Mouse (Mus musculus) adrenal gland, adult (tissue): ENCODE measurements around the gene Sh3tc1.
A peak's percentile ranks its signal among the peaks of the same experiment; 100 is the strongest.

Experiments used
- DNase-seq, 2 experiments: peaks; one replicate each; pipeline ENCODE4 v3.0.0; 2022 to 2023; ENCODE audit warnings: low spot score in 1 of 2; ENCODE audit not compliant: inconsistent age in 2 of 2

Gene Sh3tc1

DNA sequence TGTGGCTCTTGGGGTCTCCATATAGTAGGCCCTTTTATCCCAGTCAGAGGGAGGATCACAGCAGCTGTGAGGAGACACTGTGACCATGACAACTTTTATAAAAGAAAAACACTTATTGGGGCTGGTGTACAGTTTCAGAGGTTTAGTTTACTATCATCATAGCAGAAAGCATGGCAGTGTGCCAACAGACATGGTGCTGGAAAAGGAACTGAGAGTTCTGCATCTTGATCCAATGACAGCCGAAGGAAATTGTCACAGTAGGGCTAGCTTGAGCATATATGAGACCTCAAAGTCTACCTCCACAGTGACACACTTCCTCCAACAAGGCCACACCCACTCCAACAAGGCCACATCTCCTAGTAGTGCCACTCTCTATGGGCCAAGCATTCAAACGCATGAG lies 50.9 kb downstream of the Sh3tc1 start:
- DNase-seq: peak in 1 of 2 experiments; percentile 70

DNA sequence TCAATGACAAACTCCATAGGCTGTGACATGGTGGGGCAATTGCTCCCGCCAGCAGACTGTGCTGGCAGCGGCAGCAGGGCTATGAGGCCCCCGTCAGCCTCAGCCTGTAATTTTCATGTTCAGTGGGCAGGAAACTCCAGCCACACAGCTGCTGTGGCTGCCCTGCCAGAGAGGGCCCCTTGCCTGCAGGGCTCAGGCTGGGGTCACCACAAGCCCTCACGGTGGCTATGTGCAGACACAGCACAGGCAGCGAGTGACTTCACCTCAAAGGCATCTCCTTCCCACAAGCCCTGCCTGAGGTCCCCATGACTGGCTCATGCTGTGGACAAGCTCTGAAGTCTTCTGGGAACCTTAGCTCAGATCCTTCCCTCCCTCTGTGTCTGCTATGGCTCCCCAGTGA lies 52.7 kb downstream of the Sh3tc1 start:
- DNase-seq: no peak

DNA sequence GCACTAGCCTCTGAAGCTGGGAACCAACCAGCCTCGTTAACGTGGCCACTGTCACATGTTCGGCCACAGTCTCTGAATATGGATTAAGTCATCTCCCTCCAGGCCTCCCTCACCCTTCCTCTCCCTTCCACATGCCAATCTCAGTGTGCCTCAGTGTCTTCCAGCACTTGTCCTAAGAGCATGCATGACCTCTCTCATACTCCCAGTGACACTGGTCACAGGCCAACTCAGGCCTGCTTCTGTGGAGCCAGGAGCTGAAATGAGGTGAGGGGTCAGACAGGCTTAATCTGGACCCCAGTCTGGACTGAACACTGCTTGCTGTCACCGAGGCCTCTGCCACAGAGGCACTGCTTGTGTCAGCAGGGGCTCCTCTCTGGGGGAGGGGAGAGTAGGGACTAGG lies 53.5 kb downstream of the Sh3tc1 start:
- no peak for DNase-seq

DNA sequence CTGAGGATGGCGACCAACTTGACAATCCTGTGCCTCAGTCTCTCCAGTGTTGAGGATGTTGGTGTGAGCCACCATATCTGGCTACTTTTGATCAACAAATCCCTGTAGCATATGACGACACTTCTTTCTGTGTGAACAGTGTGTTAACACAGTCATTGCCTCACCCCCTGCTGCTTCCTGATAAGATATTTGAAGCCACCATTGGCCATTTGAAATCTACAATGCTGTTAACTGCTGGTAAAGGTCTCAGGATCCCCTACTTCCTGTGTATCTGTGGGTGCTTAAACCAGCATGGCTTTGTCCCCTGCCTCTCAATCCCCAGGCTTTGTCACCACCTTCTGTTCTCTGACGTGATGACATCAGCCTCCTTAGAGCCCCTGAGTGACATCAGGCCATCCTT lies 54.7 kb downstream of the Sh3tc1 start:
- no peak for DNase-seq

DNA sequence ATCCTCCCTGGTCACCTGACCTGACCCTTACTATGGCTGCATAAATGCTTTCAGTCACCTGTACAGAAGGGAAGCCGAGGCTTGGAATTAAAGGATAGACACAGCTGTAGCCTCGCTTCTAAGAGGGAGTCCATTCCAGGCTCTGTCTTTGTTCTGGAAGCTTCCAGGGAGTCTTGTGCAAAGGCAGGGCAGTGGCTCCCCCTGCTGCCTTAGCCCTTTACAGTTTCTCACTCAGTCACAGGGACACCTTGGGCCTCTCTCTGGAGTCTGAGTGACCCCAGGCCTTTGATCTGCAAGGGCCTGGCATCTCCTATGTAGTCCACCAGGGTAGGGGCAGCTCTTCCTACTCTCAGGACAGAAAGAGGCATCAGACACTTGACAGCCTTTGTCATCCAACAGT lies 58.8 kb downstream of the Sh3tc1 start:
- DNase-seq: peak; percentile 71 to 87

DNA sequence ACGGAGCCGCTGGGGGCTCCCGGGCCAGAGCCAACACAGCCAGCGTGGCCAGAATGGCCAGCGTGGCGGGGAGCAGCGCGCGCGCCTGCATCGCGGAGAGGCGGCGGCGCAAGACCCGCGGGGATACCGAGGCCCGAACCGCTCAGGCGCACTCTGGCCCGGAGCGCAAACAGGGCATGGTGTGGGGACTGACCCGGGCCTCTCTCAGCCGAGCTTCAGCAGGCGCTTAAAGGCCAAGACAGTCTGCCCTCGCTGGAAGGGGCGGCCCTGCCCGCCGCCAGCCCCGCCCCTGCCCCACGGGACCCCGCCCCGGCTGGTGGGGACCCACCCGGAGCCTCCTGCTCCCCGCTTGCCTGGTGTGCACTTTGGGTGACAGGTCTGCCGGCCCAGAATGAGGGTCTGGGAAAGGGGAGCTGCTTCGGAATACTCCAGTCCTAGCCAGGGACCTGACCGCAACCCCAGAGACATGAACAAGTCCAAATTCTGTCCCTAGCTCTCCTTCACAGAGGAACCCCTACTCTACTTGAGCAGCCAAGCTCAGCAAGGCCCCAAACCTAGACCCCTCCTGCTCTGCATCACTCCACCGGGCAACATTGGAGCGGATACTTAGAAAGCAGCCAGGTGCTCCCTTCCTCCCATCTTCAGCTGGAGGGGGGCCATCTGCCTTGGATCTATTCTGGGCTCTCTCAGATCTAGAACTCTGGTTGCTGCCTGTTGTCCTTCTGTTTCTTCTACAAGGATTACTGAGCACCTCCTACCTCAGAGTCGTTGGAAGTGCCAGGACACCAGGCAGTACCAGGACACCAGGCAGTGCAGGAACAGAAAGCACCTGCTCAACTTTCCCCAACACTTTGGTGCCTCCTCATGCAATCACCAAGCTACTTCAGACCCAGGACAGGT lies 60.3 kb downstream of the Sh3tc1 start, which contains the start of gene Htra3:
TSS of gene Htra3 (minus strand) at position 527 of the 900 bp plus-strand sequence.
- peak; percentile 65 to 74 for DNase-seq

DNA sequence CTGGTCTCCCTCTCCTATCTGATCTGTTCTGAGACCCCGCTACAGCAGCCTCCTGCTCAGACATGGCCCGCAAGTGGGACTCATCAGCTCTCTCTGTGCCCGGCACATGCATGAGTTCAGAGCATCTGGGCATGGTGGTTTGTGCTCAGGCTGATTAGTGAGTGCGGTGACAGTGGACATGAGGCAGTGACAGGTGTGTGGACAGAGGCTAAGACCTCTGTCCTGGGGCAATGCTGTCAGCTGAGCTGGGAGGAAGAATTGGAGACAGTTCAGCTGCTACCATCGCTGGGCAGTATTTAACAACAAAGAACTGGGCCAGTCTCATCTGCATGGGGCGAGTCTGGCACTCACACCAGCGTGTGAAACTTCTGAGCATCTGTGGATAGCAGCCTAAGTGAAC lies 62.8 kb downstream of the Sh3tc1 start:
- no peak for DNase-seq

DNA sequence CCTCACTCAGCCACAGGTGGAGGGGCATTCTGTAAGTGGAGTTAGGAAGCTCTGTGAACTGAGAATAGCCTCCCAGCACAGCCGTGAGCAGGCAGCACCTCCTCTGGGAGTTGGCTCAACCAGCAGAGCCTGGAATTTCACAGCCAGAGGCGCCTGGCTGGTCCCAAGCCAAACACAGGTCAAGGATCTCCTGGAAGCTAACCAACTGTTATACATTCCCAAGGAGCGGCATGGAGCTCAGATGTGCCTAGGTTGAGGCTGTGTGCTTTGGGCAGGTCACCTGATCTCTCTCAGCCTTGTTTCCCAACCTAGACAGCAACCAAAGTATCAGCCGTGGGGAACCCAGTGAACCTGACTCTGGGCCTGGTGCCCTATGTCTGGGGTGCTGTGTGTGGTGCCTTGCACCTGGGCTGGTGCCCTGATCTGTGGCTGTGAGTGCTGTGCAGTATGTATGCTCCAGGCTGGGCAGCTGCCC lies 65.7 kb downstream of the Sh3tc1 start:
- peak; percentile 80 to 93 for DNase-seq

DNA sequence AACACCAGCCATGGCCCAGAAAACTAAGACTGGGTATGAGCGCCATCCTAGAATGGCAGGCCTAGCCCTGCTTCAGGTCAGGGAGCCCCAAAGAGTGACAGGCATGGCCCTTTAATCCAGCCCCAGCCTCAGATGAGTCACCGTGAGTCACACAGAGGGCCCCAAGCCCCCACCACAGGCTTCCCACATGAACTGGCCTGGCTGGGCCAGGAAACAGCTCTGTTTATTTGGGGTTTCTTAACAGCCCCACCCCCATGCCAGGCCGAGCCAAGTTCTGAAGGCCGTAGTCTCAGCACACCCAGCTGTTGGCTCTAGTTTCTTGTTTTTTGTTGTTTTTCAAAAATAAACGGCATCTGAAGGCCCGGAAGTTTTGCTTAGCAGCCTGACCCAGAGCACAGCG lies 66.7 kb downstream of the Sh3tc1 start:
- DNase-seq: peak; percentile 95 to 97

DNA sequence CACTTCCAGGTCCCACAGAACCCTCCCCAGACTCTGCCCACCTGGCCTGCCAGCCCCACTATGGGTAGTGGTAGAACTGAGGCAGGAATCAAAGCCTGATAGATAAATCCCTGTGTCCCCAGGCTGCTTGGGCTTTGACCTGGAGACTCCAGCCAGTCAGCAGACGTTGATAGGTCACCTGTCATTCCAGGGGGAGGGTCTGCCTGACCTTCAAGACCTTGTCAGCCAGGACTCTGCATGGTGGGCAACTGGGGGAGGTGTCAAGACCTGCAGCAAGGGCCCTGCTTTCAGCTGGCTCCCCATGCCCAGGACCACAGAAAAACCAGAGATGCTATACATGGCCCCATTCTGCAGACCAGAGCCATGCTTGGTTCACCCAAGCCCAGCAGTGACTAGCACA lies 67.2 kb downstream of the Sh3tc1 start:
- no peak for DNase-seq

DNA sequence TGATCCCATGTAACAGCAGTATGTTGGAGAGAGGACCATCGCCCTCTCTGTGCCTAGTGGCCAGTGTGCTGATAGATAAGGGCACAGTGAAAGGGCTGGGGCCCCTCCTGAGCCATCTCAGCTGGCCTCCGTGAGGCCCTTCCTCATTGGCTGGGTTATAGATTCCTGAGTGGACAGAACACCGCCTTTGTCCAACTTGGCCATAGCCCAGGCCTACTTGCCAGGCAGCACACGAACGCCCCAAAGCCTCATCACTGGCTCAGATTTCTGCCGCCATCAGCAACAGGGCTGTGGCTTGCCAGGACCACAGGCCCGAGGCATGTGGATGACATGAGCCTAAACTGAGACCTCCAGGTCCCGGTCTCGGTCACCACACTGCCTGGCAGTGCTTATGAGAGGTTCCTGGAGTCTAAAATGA lies 68.3 kb downstream of the Sh3tc1 start:
- peak; percentile 59 to 75 for DNase-seq

DNA sequence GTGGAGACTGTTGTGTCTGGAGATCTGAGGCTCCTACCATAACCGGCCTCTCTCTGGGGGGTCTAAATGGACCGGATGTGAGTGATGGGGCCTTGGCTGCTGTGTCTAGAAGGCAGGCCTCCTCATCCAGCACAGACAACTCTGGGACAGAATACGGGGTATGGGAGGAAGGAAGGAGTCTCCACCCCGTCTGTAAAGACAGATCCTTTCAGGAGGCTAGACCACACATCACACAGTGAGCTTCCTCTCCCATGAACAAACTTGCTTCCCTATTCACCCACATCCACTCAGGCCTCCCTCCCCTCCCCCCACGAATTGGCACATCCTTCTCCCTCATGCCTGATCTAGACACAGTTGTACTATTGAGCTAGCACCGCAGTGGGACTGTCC lies 69.4 kb downstream of the Sh3tc1 start:
- peak; percentile 43 to 75 for DNase-seq

DNA sequence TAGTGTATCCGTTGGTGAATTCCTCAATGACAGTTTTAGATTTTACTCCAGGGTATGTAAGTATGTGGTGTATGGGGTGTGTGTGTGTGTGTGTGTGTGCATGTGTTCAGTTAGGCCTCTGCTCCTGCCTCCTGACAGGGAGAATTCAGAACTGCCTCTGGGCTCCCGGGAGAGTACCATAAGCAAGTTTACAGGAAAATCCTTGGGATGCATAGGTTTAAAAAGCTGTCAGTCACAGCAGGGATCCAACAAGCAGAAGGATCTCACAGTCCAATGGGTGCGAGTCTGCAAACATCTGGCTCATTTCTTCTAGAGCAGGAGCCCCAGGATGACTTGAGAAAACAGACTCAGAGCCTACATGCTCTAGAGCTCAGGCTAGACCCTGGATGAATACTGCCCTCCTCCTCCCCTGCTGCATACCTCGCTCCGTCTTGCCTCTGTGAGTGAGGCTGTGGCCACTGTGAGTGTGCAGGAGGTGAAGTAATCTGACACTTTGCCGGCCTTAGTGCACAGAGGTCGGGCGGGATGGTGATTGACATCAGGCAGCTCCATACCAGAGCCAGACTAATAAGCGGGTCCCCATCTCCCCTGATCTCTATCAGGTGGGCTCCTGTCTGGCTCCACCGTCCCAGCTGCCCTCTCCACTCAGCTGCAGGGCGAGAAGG lies 69.9 kb downstream of the Sh3tc1 start:
- no peak for DNase-seq

DNA sequence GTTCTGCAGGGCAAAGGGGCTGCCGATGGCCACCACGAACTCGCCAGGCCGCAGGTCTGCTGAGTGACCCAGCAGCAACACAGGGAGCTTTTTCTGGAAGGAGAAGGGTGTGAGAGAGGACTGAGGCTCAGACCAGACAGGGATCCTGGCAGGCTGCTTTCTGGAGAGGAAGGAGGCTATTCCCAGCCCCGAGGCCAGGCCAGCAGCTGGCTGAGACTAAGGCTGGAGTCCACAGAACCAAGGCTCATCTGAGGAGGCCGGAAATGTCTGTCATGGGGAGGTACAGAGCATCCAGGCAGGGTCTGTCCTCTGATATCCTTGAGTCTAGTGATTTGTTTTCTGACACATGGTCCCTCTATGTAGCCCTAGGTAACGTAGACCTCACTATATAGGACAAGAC lies 73.6 kb downstream of the Sh3tc1 start:
- no peak for DNase-seq

DNA sequence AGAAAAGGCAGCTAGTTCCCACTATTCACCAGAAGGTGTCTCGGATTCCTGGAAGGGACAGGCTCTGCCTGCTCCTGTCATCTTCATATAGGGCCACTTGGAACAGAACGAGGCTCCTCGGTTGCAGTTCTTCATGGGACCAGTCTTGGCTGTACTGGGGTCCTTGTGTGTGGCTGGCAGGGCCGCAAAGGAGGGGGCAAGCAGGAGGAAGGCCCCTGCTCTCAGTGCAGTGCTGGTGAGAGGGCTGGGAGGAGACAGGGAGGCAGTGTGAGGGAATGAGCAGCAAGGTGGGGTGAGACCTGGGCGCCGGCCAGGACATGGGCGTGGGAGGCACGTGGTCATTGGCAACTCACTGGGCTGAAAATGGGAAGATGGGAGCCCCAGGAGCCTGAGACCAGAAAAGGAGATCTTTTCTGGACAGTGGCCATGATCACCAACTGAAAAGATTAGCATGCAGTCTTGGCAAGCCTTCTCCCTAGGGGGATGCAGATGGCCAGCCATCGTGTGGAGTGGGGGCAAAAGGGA lies 77.7 kb downstream of the Sh3tc1 start:
- no peak for DNase-seq

DNA sequence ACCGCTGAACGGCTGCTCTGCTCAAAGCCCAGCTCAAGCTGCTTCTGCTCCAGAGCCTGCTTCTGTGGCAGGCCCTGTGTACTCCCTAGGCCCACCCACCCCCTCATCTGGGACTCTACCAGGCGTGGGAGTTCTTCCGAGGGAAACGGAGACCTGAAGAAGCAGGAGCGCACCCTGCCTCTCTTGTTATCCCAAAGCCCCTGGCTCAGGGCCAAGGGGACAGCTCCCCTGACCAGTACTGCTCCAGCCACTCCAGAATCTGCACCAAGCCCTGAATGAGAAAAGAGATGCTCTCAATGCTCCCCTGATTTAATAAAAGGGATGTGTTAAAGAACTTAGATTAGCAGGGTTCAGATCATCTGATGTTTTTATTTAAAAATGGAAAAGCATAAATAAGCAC lies 78.6 kb downstream of the Sh3tc1 start:
- DNase-seq: no peak

DNA sequence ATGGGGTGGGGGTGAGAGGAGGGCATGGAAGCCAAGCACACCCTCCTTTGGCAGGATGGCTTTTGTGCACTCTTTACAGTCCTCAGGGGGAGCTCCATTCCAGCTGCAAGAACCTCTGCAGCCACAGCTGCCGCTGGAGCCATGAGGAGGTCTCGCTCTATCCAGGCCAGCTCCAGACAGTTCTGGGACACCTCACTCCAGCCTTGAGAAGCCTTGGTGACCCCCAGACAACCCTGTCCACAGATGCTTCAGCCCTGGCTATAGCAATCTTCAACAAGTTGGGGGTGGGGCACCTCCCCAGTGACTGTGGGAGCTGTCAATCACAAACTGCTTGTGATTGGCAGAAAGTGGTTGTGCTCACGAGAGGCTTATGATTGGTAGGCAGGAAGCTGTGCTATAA lies 80.3 kb downstream of the Sh3tc1 start:
- DNase-seq: no peak

DNA sequence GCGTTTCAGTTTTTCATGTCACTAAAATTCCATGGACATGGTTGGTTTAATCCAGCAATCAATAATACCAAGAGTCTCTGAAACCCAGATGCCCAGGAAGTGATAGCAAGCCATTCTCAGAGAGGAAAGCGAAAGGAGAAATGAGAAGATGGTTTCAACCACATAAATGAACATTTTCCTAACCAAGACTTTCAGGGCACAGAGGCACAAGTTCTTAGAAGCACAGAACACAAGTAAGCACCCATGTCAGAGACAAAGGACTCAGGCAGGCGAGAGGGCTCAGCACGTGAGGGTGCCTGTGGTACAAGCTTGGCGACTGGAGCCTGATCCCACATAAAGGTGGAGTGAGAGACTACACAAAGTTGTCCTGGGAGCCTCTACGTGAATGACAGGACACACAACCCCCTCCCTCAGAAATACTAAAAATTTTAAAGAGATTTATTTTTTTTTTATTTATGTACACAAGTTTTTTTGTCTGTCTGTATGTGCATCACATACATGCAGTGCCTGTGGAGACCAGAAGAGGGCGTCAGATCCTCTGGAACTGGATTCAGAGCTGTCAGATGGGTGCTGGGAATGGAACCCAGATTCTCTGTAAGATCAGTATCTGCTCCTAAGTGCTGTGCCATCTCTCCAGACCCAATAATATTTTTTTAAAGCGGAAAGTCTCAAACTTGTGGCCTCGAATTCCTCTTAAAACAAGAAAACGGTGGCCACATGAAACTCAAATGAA lies 83.9 kb downstream of the Sh3tc1 start:
- no peak for DNase-seq

DNA sequence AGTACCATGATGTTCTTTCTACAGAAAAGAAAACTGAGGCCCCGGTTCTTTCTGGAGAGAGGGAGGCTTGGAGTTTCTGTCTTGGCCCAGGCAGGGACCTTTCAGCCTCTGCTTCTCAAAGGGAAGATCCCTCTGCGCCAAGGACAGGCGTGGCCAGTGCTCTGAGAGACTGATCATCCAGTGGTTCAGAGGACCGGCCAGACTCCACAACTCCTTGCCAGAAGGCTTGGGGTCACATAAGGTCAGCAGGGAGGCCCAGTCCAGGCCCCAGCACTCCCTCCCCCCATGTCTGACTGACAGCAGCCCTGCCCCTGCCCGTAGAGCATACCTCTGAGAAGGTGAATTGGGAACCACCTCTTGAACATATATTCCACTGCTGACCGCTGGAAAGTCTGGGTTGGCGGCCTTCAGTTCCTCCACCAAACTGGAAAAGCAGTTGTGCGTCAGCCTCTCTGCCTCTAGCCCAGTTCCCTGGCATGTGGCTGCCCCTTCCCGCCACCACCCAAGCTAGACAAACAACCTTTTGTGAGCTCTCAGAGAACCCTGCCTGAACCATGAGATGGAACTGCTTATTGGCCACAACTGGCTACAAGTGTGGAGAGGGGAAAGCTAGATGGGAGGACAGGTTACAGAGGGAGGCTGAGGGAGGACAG lies 85.9 kb downstream of the Sh3tc1 start:
- DNase-seq: peak in 1 of 2 experiments; percentile 47

DNA sequence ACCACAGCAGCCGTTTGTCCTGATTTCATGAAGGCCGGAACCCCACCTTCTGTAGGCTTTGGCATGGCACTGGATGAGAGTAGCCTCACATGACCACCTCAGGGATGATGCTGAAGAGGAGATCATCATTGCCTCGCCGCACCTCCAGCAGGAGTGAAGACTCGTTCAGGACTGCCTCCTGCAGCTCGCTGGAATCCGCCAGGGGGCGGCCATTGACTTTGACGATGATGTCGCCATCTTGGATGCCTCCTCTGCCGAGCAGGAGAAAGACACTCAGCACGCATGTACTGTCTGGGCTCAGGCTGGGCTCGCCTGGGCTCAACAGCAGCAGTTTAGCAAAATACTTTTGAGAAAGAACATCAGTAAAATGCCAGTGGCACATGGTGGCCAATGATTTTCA lies 86.9 kb downstream of the Sh3tc1 start:
- DNase-seq: no peak

DNA sequence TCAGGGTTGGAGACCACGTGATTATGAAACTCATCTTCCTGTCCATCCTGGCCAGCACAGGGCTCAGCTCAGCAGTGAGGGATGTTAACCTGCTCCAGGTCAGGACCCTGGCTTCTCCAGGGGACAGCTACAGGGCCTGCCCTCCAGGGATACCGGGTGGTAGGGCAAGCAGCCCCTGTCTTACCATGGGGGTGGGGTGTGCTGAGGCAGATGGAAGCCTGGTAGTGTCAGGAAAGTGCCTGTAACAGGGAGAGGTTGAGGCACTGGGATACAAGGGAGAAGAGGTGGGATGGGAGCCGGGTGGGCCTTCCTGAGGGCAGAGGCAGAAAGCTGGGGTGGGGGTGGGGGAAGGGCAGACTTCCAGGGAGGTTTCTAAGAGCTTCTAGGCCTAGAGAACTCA lies 87.5 kb downstream of the Sh3tc1 start:
- DNase-seq: no peak
